Mouse (Mus musculus) c-Kit-positive CD71-positive TER-119-negative erythroid progenitor cells, embryonic 14.5 days (primary cell): Measurements from ENCODE around the gene Thumpd1.
A peak's percentile ranks its signal among the peaks of the same experiment; 100 is the strongest.

ENCODE experiments used
- DNase-seq: peaks from one replicate; pipeline ENCODE4 v3.0.0-alpha.2; 2013; ENCODE audit warnings: low read depth

The Thumpd1 gene

DNA sequence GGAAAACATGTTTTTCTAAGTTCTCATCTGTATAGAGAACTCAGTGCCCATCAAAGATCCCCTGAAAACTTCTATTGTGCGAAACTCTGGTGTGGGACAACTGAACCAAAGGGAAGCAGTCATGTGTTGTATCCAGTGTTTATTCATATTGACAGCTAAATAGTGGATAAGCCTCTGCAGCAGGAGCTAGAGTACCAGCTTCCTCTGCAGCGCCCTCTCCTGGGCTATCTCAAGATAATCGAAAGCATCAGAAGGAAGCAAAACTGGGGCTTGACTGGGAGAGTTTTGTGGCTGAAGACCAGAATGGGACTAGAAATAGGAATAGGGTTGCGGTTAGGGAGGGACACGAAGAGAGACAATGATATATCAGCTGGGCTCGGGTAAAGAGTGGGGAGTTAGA, 49.7 kb downstream of the Thumpd1 start:
- peak; percentile 1 for DNase-seq

- DNase-seq: no peak
Measured at GRCm38 (mm10) chr7:119670395-119670794, 50.2 kb downstream of the Thumpd1 start.

DNA sequence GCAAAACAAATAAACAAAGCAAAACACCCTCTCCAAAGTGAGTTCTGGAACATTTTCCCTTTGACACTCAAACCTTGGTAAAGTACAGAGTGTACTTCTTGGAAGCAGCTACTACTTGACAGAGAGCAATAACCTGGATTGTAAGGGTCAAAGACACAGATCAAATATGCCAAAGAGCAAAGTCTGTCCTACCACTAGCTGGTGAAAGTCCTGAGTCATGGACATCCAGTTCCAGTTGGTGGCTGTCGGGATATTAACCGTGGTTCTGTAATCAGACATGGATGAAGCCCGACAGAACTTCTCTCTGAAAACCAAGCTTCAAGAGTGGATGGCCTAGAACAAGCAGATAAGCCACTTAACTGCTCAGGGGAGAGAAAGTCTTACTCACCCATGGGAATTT, 52.7 kb downstream of the Thumpd1 start:
- no peak for DNase-seq
